Mouse (Mus musculus): Measurements from ENCODE around the gene Olfr695. TPM values are rescaled to one million over a fixed set of nuclear protein-coding genes. Genes with fewer than 3 reads are reported as not detected.
"Not testable (repeated sequence)": the region's sequence is repeated elsewhere in the genome, so short reads cannot be mapped to it uniquely, and the experiment has no call there.

Gene Olfr695
- total RNA-seq (2021): not detected

- no peak for DNase-seq
Measured at GRCm38 (mm10) chr7:106716296-106716695, at the start of gene Olfr695. Gene Olfr695, minus strand, starts transcription at chr7:106716396.

- DNase-seq: not testable (repeated sequence)
Measured at GRCm38 (mm10) chr7:106761008-106761407, 44.8 kb upstream of the Olfr695 start.

- no peak for DNase-seq
Measured at GRCm38 (mm10) chr7:106758800-106759199, 42.6 kb upstream of the Olfr695 start.

- DNase-seq: no peak
Measured at GRCm38 (mm10) chr7:106755297-106755696, 39.1 kb upstream of the Olfr695 start, which contains the start of gene Olfr698. Gene Olfr698, minus strand, starts transcription at chr7:106755397.

- DNase-seq: no peak
Measured at GRCm38 (mm10) chr7:106745811-106746210, 29.6 kb upstream of the Olfr695 start.

- no peak for DNase-seq
Measured at GRCm38 (mm10) chr7:106742343-106742742, 26.1 kb upstream of the Olfr695 start, which contains the start of gene Olfr697. Gene Olfr697, minus strand, starts transcription at chr7:106742443.

GRCm38 (mm10) chr7:106737028-106737427 is 20.8 kb upstream of the Olfr695 start:
- no peak for DNase-seq

- no peak for DNase-seq
Measured at GRCm38 (mm10) chr7:106733717-106734116, 17.5 kb upstream of the Olfr695 start.

GRCm38 (mm10) chr7:106725654-106726053 is 9.5 kb upstream of the Olfr695 start:
- DNase-seq: not testable (repeated sequence)

- DNase-seq: no peak
Measured at GRCm38 (mm10) chr7:106711463-106711862, 4.7 kb downstream of the Olfr695 start.

GRCm38 (mm10) chr7:106707705-106708104 is 8.5 kb downstream of the Olfr695 start:
- DNase-seq: not testable (repeated sequence)

GRCm38 (mm10) chr7:106696891-106697290 is 19.3 kb downstream of the Olfr695 start:
- no peak for DNase-seq

GRCm38 (mm10) chr7:106692976-106693375 is 23.2 kb downstream of the Olfr695 start:
- DNase-seq: no peak

- no peak for DNase-seq
Measured at GRCm38 (mm10) chr7:106691714-106692113, 24.5 kb downstream of the Olfr695 start, which contains the start of gene Olfr694. Gene Olfr694, minus strand, starts transcription at chr7:106691814.

- DNase-seq: no peak
Measured at GRCm38 (mm10) chr7:106685382-106685781, 30.8 kb downstream of the Olfr695 start.

- DNase-seq: no peak
Measured at GRCm38 (mm10) chr7:106680484-106680883, 35.7 kb downstream of the Olfr695 start, which contains the start of gene Olfr693. Gene Olfr693, minus strand, starts transcription at chr7:106680584.

Other genes with a start within 250 kb of the Olfr695 start
- not detected for gene Olfr693, start 35.8 kb downstream of the Olfr695 start, total RNA-seq (2021)
- not detected for gene Olfr694, start 24.6 kb downstream of the Olfr695 start, total RNA-seq (2021)
- gene Olfr697, start 26.0 kb upstream of the Olfr695 start, total RNA-seq (2021): not detected
- not detected for gene Olfr698, start 39.0 kb upstream of the Olfr695 start, total RNA-seq (2021)
- gene Olfr699, start 76.8 kb upstream of the Olfr695 start, total RNA-seq (2021): not detected
- not detected for gene Olfr700, start 92.4 kb upstream of the Olfr695 start, total RNA-seq (2021)
- not detected for gene Olfr701, start 97.7 kb upstream of the Olfr695 start, total RNA-seq (2021)
- not detected for gene Olfr702, start 117.5 kb upstream of the Olfr695 start, total RNA-seq (2021)
- not detected for gene Olfr703, start 127.0 kb upstream of the Olfr695 start, total RNA-seq (2021)
- not detected for gene Olfr704, start 146.8 kb upstream of the Olfr695 start, total RNA-seq (2021)
- gene Olfr705, start 160.5 kb upstream of the Olfr695 start, total RNA-seq (2021): not detected
- not detected for gene Olfr706, start 171.8 kb upstream of the Olfr695 start, total RNA-seq (2021)
- gene Olfr707, start 184.8 kb upstream of the Olfr695 start, total RNA-seq (2021): not detected
- not detected for gene Olfr1532-ps1, start 191.6 kb upstream of the Olfr695 start, total RNA-seq (2021)
- gene Olfr709-ps1, start 215.8 kb upstream of the Olfr695 start, total RNA-seq (2021): under 1 TPM in 1 of 2 experiments, not detected in 1; 0.07 TPM
- not detected for gene Olfr710, start 231.9 kb upstream of the Olfr695 start, total RNA-seq (2021)
- gene Olfr6, start 247.5 kb upstream of the Olfr695 start, total RNA-seq (2021): not detected